Mouse (Mus musculus): Measurements from ENCODE around the gene Fam57b. TPM values are rescaled to one million over a fixed set of nuclear protein-coding genes. Genes with fewer than 3 reads are reported as not detected.

Fam57b gene
- polyA plus RNA-seq, 1 experiment: 0.94 TPM

- Histone ChIP-seq H3K4me2 (ENCODE audit: low read depth) (peak overlapping the region; percentile 67), H3K27me3 (ENCODE audit: control insufficient read depth, insufficient read depth, insufficient read length) (no peaks in the 10 kb centered on the region), H3K4me3 (peak overlapping the region; percentile 65), H3K36me3 (ENCODE audit: control insufficient read depth, insufficient read depth) (no peaks in the 10 kb centered on the region), H3K79me2 (ENCODE audit: control insufficient read depth, insufficient read depth) (no peaks in the 10 kb centered on the region), H3ac (ENCODE audit: control insufficient read depth, insufficient read length) (peak overlapping the region; percentile 21)
- TF ChIP-seq SRF (IDR thresholded peaks at IDR 0.05; ENCODE audit: control insufficient read depth, insufficient read length, low read depth) (no peak), POLR2A (IDR thresholded peaks at IDR 0.05; ENCODE audit: insufficient read length, low read depth) (no peak), MYOD1 (IDR thresholded peaks at IDR 0.05; ENCODE audit: control insufficient read depth in 1 of 3, insufficient read length in 2 of 3, low read depth in 2 of 3) (no peak), TCF3 (IDR thresholded peaks at IDR 0.05; ENCODE audit: insufficient read length, low read depth) (no peak), MAX (IDR thresholded peaks at IDR 0.05; ENCODE audit: low read depth) (no peak), POLR2AphosphoS2 (IDR thresholded peaks at IDR 0.05; ENCODE audit: insufficient read length, low read depth) (no peak), REST (IDR thresholded peaks at IDR 0.05; ENCODE audit: insufficient read depth, insufficient read length) (no peak), TCF12 (IDR thresholded peaks at IDR 0.05; ENCODE audit: insufficient read depth, poor library complexity, severe bottlenecking) (no peak), MYOG (IDR thresholded peaks at IDR 0.05; ENCODE audit: control insufficient read depth in 1 of 3, insufficient read depth in 1 of 3, insufficient read length in 2 of 3, low read depth in 2 of 3) (no peak), CEBPB (IDR thresholded peaks at IDR 0.05; ENCODE audit: insufficient read depth, poor library complexity, severe bottlenecking) (no peak), E2F4 (IDR thresholded peaks at IDR 0.05; ENCODE audit: insufficient read depth) (no peak), USF1 (IDR thresholded peaks at IDR 0.05; ENCODE audit: low read depth) (no peak)
Observed at GRCm38 (mm10) chr7:126809723-126810369, 12.4 kb downstream of the Fam57b start.

GRCm38 (mm10) chr7:126815726-126816222 is 18.3 kb downstream of the Fam57b start:
- Histone ChIP-seq H3K4me3 (no peak overlapping the region), H3K4me2 (ENCODE audit: low read depth) (no peak overlapping the region)

GRCm38 (mm10) chr7:126816494-126816893 is 19.0 kb downstream of the Fam57b start:
- Histone ChIP-seq H3K4me2 (ENCODE audit: low read depth) (no peak overlapping the region), H3K36me3 (ENCODE audit: control insufficient read depth, insufficient read depth) (no peaks in the 10 kb centered on the region), H3K27me3 (ENCODE audit: control insufficient read depth, insufficient read depth, insufficient read length) (no peaks in the 10 kb centered on the region), H3ac (ENCODE audit: control insufficient read depth, insufficient read length) (no peak overlapping the region), H3K79me2 (ENCODE audit: control insufficient read depth, insufficient read depth) (no peaks in the 10 kb centered on the region), H3K4me3 (no peak overlapping the region)
- TF ChIP-seq MYOD1 (IDR thresholded peaks at IDR 0.05; ENCODE audit: control insufficient read depth in 1 of 3, insufficient read length in 2 of 3, low read depth in 2 of 3) (no peak), POLR2A (IDR thresholded peaks at IDR 0.05; ENCODE audit: insufficient read length, low read depth) (no peak), POLR2AphosphoS2 (IDR thresholded peaks at IDR 0.05; ENCODE audit: insufficient read length, low read depth) (no peak), MAX (IDR thresholded peaks at IDR 0.05; ENCODE audit: low read depth) (no peak), SRF (IDR thresholded peaks at IDR 0.05; ENCODE audit: control insufficient read depth, insufficient read length, low read depth) (no peak), MYOG (IDR thresholded peaks at IDR 0.05; ENCODE audit: control insufficient read depth in 1 of 3, insufficient read depth in 1 of 3, insufficient read length in 2 of 3, low read depth in 2 of 3) (no peak), TCF3 (IDR thresholded peaks at IDR 0.05; ENCODE audit: insufficient read length, low read depth) (no peak)

More at GRCm38 (mm10) chr7:126815726-126816222, 18.3 kb downstream of the Fam57b start:
- TF ChIP-seq REST (IDR thresholded peaks at IDR 0.05; ENCODE audit: insufficient read depth, insufficient read length): no peak
- no peak for TF ChIP-seq POLR2AphosphoS2 (IDR thresholded peaks at IDR 0.05; ENCODE audit: insufficient read length, low read depth)
- TF ChIP-seq MAX (IDR thresholded peaks at IDR 0.05; ENCODE audit: low read depth): no peak
- TF ChIP-seq E2F4 (IDR thresholded peaks at IDR 0.05; ENCODE audit: insufficient read depth): no peak
- no peak for TF ChIP-seq USF1 (IDR thresholded peaks at IDR 0.05; ENCODE audit: low read depth)
- no peak for TF ChIP-seq POLR2A (IDR thresholded peaks at IDR 0.05; ENCODE audit: insufficient read length, low read depth)
- TF ChIP-seq TCF12 (IDR thresholded peaks at IDR 0.05; ENCODE audit: insufficient read depth, poor library complexity, severe bottlenecking): no peak
- no peak for TF ChIP-seq MYOD1 (IDR thresholded peaks at IDR 0.05; ENCODE audit: control insufficient read depth in 1 of 3, insufficient read length in 2 of 3, low read depth in 2 of 3)
- no peak for TF ChIP-seq TCF3 (IDR thresholded peaks at IDR 0.05; ENCODE audit: insufficient read length, low read depth)
- TF ChIP-seq MYOG (IDR thresholded peaks at IDR 0.05; ENCODE audit: control insufficient read depth in 1 of 3, insufficient read depth in 1 of 3, insufficient read length in 2 of 3, low read depth in 2 of 3): no peak
- no peak for TF ChIP-seq SRF (IDR thresholded peaks at IDR 0.05; ENCODE audit: control insufficient read depth, insufficient read length, low read depth)
- TF ChIP-seq CEBPB (IDR thresholded peaks at IDR 0.05; ENCODE audit: insufficient read depth, poor library complexity, severe bottlenecking): no peak
- Histone ChIP-seq H3K27me3 (ENCODE audit: control insufficient read depth, insufficient read depth, insufficient read length) (no peaks in the 10 kb centered on the region), H3K36me3 (ENCODE audit: control insufficient read depth, insufficient read depth) (no peaks in the 10 kb centered on the region), H3ac (ENCODE audit: control insufficient read depth, insufficient read length) (no peak overlapping the region), H3K79me2 (ENCODE audit: control insufficient read depth, insufficient read depth) (no peaks in the 10 kb centered on the region)

- no peaks in the 10 kb centered on the region for H3K79me2 ChIP-seq (ENCODE audit: control insufficient read depth, insufficient read depth)
Observed at GRCm38 (mm10) chr7:126817595-126817994, 20.1 kb downstream of the Fam57b start.

More at GRCm38 (mm10) chr7:126817595-126817994, 20.1 kb downstream of the Fam57b start:
- H3K36me3 ChIP-seq (ENCODE audit: control insufficient read depth, insufficient read depth): no peaks in the 10 kb centered on the region
- no peak for TF ChIP-seq TCF12 (IDR thresholded peaks at IDR 0.05; ENCODE audit: insufficient read depth, poor library complexity, severe bottlenecking)
- TF ChIP-seq MYOD1 (IDR thresholded peaks at IDR 0.05; ENCODE audit: control insufficient read depth in 1 of 3, insufficient read length in 2 of 3, low read depth in 2 of 3): no peak
- TF ChIP-seq MAX (IDR thresholded peaks at IDR 0.05; ENCODE audit: low read depth): no peak
- no peak for TF ChIP-seq SRF (IDR thresholded peaks at IDR 0.05; ENCODE audit: control insufficient read depth, insufficient read length, low read depth)
- TF ChIP-seq TCF3 (IDR thresholded peaks at IDR 0.05; ENCODE audit: insufficient read length, low read depth): no peak
- no peak for TF ChIP-seq MYOG (IDR thresholded peaks at IDR 0.05; ENCODE audit: control insufficient read depth in 1 of 3, insufficient read depth in 1 of 3, insufficient read length in 2 of 3, low read depth in 2 of 3)
- TF ChIP-seq REST (IDR thresholded peaks at IDR 0.05; ENCODE audit: insufficient read depth, insufficient read length): no peak
- TF ChIP-seq CEBPB (IDR thresholded peaks at IDR 0.05; ENCODE audit: insufficient read depth, poor library complexity, severe bottlenecking): no peak
- TF ChIP-seq POLR2AphosphoS2 (IDR thresholded peaks at IDR 0.05; ENCODE audit: insufficient read length, low read depth): no peak
- TF ChIP-seq USF1 (IDR thresholded peaks at IDR 0.05; ENCODE audit: low read depth): no peak
- TF ChIP-seq E2F4 (IDR thresholded peaks at IDR 0.05; ENCODE audit: insufficient read depth): no peak
- no peak for TF ChIP-seq POLR2A (IDR thresholded peaks at IDR 0.05; ENCODE audit: insufficient read length, low read depth)
- no peak overlapping the region for H3K4me3 ChIP-seq
- H3K27me3 ChIP-seq (ENCODE audit: control insufficient read depth, insufficient read depth, insufficient read length): peaks cover 4% of the 10 kb centered on the region
- no peak overlapping the region for H3K4me2 ChIP-seq (ENCODE audit: low read depth)
- no peak overlapping the region for H3ac ChIP-seq (ENCODE audit: control insufficient read depth, insufficient read length)

Measured in myocyte (in vitro differentiated cells).